Mouse (Mus musculus): ENCODE measurements around the gene Tmem95. TPM values are rescaled to one million over a fixed set of nuclear protein-coding genes. Genes with fewer than 3 reads are reported as not detected.

The Tmem95 gene
- total RNA-seq, 2 experiments from 2014 or later = not detected

DNA sequence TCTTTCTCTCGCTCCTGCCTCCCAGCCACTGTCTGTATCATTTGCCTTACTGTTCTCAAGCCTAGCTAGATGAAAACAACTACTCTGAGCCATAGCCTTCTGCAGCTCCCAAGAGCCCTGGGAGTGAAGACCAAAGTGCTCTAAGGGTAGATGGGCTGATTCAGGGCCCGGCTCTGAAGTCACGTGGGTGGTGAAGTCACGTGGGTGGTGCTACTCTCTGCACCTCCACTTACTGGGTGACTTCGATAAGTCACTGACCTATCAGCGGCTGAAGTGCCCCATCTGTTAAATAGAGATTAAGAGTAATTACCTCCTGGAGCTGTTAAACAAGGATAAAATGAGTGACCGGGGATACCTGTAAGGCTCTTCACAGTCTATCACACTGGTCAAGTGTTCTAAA, 23.8 kb downstream of the Tmem95 start:
- no peak for DNase-seq
- intact Hi-C loops (cut with DNase I) = no loop called here

DNA sequence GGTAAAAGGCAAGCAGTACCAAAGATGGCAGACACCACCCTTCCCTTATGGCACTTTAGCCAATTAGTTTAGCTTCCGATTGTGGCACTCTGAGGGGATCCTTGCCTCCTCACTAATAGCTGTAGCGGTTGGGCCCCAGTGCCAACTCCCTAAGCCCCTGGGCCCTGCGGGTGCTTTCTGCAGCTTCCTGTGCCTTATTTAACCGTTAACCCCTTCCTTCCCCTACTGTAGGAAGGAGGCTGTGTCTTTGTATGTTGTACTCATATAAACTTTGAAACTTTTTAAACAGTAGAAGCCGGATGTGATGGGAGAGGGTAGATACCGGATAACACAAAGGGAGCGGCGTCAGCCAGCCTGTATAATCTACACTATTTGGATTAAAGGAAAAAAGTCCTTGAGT, 27.1 kb downstream of the Tmem95 start:
- intact Hi-C loops (cut with DNase I) = no loop called here
- no peak for DNase-seq

DNA sequence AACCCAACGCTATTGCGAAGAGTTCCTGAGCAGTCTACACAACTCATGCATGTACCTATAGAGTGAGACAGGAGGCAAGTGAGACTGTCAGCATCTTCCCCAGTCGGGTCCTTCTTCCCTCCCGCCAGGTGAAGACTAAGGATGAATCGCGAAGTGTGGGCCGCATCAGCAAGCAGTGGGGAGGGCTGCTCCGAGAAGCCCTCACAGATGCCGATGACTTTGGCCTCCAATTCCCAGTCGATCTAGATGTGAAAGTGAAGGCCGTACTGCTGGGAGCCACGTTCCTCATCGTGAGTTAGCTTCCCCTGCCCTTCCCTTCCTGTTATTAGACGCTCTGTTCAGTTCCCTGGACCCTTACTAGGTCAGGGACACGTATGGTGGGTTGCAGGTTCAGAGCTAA, 27.9 kb downstream of the Tmem95 start:
- intact Hi-C loops (cut with DNase I) = no loop called here
- DNase-seq = no peak

DNA sequence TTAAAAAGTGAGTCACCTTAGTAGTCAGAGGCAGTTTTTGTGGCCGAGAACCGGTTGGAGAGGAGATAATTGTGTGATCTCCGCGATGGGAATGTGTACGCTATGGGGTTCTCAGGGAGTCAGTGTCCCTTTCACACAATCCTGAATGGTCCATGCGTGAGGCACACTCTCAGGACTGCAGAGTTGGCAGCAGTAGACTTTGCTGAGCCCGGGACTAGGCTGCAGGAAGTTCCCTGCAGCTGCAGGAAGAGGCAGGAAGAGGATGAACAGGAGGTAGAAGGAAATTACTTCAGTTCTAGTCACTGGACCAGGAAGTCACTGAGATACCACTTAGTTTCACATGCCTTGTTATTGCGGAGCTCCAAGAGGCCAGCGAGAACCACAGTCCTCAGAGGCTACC, 28.7 kb downstream of the Tmem95 start:
- intact Hi-C loops (cut with DNase I) = no loop called here

GRCm38 (mm10) chr11:69848021-69848420, 29.8 kb downstream of the Tmem95 start:
- no peak for DNase-seq
- intact Hi-C loops (cut with DNase I) = no loop called here

More for the DNA sequence above, 28.7 kb downstream of the Tmem95 start:
- DNase-seq = no peak

DNA sequence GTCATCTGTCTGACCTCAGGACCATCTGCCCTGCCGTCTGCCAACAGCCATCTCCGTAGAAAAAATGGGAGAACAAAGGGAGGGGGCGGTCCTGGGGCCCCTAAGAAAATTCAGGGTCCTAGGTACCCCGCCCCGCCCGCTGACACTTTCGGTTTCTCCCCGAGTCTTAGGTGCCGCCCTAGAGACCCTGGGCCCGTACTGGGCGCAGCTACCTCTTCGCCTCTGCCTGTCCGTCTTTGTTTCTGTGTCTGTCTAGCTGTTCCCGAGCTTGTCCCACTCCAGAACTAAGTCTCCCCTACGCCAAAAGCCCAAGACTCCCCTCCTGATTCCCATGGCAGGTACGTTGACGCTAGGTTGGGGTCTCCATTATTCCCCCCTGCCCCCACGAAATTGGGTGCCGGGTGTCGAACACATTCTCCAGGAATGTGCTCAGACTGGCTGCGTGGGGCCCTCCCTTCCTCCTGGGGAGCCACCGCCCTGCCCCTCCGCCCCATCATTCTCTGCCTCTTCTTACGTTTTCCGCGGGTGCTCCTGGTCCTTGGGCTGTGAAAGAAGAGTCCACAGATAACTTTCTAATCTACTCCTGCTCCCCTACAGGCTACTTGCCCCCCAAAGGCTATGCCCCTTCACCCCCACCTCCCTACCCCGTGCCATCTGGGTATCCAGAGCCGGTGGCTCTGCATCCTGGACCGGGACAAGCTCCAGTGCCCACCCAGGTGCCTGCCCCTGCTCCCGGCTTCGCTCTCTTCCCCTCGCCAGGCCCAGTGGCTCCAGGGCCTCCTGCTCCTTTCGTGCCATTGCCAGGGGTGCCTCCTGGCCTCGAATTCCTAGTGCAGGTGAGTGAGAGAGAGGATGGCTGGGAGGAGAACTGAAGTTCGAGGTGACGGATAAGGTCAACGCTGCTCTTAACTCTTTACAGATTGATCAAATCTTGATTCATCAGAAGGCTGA, 30.8 kb downstream of the Tmem95 start:
- intact Hi-C loops (cut with DNase I) = no loop called here
- DNase-seq = no peak

DNA sequence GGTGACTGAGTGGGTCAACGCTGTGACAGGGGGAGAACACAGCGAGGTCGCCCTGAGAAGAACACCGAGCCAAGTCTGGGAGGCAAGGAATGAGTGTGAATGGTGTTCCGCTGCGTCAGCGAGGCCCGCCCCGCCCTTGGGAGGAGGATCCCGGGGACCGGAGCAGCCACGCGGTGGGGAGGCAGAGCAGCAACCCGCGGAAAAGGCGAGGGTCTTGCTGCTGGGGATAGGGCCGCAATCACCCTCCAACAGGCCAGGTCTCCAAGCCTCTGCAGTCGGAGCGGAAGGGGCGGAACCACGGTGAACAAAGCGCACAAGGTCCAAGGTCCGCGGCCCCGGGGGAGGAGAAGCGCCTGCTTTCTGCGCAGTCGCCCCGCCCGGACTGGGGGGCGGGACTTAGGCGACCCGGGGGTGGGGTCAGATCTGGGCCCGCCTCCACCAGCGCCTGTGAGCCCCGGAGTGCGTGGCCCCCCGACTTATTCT, 31.6 kb downstream of the Tmem95 start, which contains the start of gene Plscr3:
Gene Plscr3, plus strand, starts transcription at position 179 of the 483 bp plus-strand sequence.
- intact Hi-C loops (cut with DNase I) = no loop called here
- DNase-seq = peak; percentile 87 to 92

- intact Hi-C loops (cut with DNase I) = loop anchor here (5.0 kb wide), 1 partner anchor 36 kb away; the partner anchor contains the start of gene Fgf11
- DNase-seq = no peak
These were observed 39.1 kb downstream of the Tmem95 start for GRCm38 (mm10) chr11:69838714-69839104.

- intact Hi-C loops (cut with DNase I) = loop anchor here (5.0 kb wide), 1 partner anchor 36 kb away; the partner anchor contains the start of gene Fgf11
- peak; percentile 90 to 96 for DNase-seq
These were observed 39.7 kb downstream of the Tmem95 start, which contains the start of gene Tmem256 for GRCm38 (mm10) chr11:69837952-69838713. Gene Tmem256 (plus strand): TSS chr11:69838514.

DNA sequence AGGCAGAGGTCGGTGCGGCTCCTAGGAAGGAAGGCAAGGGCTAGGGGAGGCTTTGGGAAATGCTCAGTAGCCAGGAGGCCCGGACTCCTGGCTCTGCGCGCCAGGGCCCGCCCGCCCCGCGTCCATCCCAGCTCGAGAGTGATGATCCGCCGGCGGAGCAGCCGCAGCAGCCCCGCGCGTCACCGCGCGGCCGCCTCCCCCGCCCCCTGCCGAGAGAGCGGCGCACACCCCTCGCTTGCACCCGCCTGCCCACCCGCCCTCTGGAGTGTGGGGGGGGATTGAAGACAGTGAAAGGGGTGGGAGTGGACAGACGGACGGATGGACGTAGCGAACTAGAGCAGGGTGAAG, 40.2 kb downstream of the Tmem95 start, which contains the start of gene Nlgn2:
Gene Nlgn2, minus strand, starts transcription at position 181 of the 348 bp plus-strand sequence.
- no peak for DNase-seq
- intact Hi-C loops (cut with DNase I) = loop anchor here (5.0 kb wide), 1 partner anchor 35 kb away; the partner anchor contains the start of gene Fgf11

DNA sequence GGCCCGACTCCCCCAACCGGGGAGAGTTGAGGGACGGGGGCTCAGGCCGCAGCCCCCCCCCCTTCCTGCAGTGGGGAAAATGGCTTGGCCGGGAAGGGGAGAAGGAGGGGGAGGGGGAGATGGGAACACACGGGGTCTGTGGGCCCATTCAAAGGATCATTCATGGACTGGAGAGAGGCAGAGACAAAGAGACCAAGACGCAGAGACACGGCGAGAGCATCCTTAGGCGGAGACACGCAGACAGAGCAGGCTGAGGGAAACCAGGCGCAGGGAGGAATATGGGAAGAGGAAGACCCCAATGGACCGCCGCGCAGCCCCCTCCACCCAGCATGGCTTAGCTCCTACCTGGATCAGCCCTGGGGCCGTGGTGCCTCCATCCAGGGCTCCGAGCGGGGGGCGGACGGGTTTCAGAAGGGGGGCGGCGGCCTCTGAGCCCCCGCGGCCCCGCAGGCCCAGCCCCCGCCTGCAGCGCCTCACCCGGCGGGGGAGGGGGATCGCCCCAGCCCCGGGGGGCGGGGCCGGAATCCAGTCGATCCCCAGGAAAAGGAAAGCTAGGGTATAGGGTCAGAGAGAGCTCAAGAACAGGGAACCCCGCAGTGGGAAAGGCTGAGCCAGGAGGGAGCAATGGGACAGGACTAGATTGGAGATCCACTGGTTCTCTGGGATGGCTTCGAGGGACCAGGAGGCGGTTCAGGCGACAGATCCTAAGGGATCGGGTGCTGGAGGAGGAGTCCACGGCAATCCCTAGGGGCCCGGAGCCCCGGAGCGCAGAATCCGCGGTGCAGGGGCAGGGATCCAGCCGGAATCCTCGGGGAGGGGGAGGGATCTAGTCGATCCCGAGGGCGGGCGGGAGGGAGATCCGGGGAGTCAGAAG, 40.9 kb downstream of the Tmem95 start:
- peak; percentile 26 to 45 for DNase-seq
- intact Hi-C loops (cut with DNase I) = loop anchor here (5.0 kb wide), 1 partner anchor 35 kb away; the partner anchor contains the start of gene Fgf11

- intact Hi-C loops (cut with DNase I) = loop anchor here (5.0 kb wide), 1 partner anchor 34 kb away; the partner anchor contains the start of gene Fgf11
- DNase-seq = no peak
These were observed 41.9 kb downstream of the Tmem95 start for GRCm38 (mm10) chr11:69835966-69836335.

GRCm38 (mm10) chr11:69835326-69835965, 42.4 kb downstream of the Tmem95 start:
- DNase-seq = no peak
- intact Hi-C loops (cut with DNase I) = loop anchor here (5.0 kb wide), 1 partner anchor 33 kb away; the partner anchor contains the start of gene Fgf11

GRCm38 (mm10) chr11:69834001-69834549, 43.7 kb downstream of the Tmem95 start:
- no peak for DNase-seq

DNA sequence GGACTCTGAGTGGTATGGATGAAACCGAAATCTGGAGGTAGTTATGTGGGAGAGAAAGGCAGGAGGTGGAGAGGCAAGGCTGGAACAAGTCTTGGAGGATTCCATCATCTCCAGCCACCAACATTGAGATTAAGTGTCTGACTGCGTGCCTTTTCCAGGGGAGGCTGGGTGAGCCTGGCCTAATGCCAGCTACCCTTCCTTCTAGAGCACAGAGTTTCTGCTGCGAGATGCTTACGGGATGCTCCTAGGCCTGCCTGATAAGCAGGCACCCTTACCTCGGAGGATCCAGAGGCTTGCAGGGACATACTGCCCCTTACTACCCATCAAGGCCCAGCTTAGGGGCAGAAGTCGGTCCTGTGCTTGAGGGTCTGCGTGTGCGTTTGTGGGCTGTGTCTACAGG, 44.3 kb downstream of the Tmem95 start:
- DNase-seq = no peak

More at GRCm38 (mm10) chr11:69834001-69834549, 43.7 kb downstream of the Tmem95 start:
- intact Hi-C loops (cut with DNase I) = no loop called here

DNA sequence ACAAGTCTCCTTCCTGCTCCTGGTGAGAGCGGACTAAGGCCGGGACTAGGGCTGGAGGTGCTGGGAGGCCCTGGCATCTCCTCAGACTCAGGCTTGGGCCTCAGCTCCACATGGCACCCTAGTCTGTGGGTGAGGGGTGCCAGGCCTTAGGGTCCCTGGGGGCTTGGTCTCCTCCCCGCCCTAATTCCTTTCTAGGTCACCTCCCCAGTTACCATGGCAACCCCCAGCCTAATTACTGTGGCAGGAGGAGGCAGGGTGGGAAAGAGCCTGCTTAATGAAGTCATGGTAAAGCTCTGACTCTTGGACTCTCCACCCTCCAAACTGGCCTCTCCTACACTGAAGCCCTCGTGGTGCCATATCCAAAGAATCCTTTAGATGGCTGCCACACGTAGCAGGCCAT, 49.0 kb downstream of the Tmem95 start:
- DNase-seq = no peak
- intact Hi-C loops (cut with DNase I) = no loop called here

More for the DNA sequence above, 44.3 kb downstream of the Tmem95 start:
- intact Hi-C loops (cut with DNase I) = no loop called here
